Mouse (Mus musculus): ENCODE results near the gene Aff1.

DNA sequence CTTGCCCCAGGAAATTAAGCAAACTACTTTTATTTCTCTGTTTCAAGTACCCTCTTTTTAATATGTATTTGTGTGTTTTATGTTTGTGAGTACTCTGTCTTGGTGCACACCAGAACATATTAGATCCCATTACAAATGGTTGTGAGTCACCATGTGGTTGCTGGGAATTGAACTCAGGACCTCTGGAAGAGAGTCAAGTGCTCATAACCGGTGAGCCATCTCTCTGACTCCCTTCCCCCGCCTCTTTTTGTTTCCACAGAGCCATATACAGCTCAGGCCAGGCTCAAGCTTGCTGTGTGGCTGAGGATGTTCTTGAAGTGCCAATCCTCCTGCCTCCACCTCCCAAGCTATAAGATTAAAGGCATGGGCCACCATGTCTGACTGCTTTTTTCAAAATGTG, 26.3 kb upstream of the Aff1 start:
- TF ChIP-seq CTCF (IDR thresholded peaks at IDR 0.05; ENCODE audit: low read depth) (no peak), EP300 (optimal IDR thresholded peaks at IDR 0.05) (no peak)

Data from stomach, postnatal 0 days (tissue).